Mouse (Mus musculus) forebrain, embryonic 13.5 days (tissue): Measurements from ENCODE around the gene Ttc9c. TPM values are rescaled to one million over a fixed set of nuclear protein-coding genes. Genes with fewer than 3 reads are reported as not detected.

Source experiments
- ATAC-seq: fragments of 200-750 bp; cut with Nextera tagmentation; 2 replicates; pipeline ENCODE4 v1.8.0; 2017
- H3K27ac ChIP-seq: fragments of 300-500 bp; sonication (generic); 2 replicates; pipeline ENCODE4 v1.5.1; 2015; ENCODE audit warnings: inconsistent platforms, mild to moderate bottlenecking, moderate library complexity
- H3K27me3 ChIP-seq: fragments of 300-500 bp; sonication (generic); 2 replicates; pipeline ENCODE4 v1.6.1; 2015; ENCODE audit warnings: mild to moderate bottlenecking, inconsistent platforms
- H3K36me3 ChIP-seq: fragments of 300-500 bp; sonication (generic); 2 replicates; pipeline ENCODE4 v1.6.1; 2015; ENCODE audit warnings: mild to moderate bottlenecking, inconsistent platforms; ENCODE audit not compliant: poor library complexity, severe bottlenecking
- H3K4me1 ChIP-seq: fragments of 300-500 bp; sonication (generic); 2 replicates; pipeline ENCODE4 v1.6.1; 2015; ENCODE audit warnings: inconsistent platforms
- H3K4me2 ChIP-seq: fragments of 300-500 bp; sonication (generic); 2 replicates; pipeline ENCODE4 v1.6.1; 2015; ENCODE audit warnings: inconsistent platforms, mild to moderate bottlenecking, moderate library complexity
- H3K4me3 ChIP-seq: fragments of 300-500 bp; sonication (generic); 2 replicates; pipeline ENCODE4 v1.5.1; 2015; ENCODE audit warnings: mild to moderate bottlenecking, inconsistent platforms
- H3K9ac ChIP-seq: fragments of 300-500 bp; sonication (generic); 2 replicates; pipeline ENCODE4 v1.6.1; 2015; ENCODE audit warnings: mild to moderate bottlenecking, inconsistent platforms
- H3K9me3 ChIP-seq: fragments of 300-500 bp; sonication (generic); replicated peaks from 2 replicates; pipeline ENCODE4 v1.6.1; 2016; ENCODE audit warnings: inconsistent platforms
- whole genome bisulfite sequencing: fragments of 180-500 bp; shearing (Covaris S2); methylation state at CpG from one replicate; pipeline ENCODE4 v1.1.7; 2015; 5-methylcytosine and 5-hydroxymethylcytosine counted together
- polyA plus RNA-seq: library from polyadenylated mRNA; unstranded; fragments of >200 nt; fragmentation: Nextera tagmentation; extraction: Ambion mirVana; gene quantifications from 2 replicates; pipeline ENCODE4 v1.2.1, GENCODE M21; 2015

The Ttc9c gene
- 86.1 and 89.1 TPM in 2 replicates for polyA plus RNA-seq

GRCm38 (mm10) chr19:8818801-8819595 is at the start of gene Ttc9c:
Gene Ttc9c (minus strand): TSS chr19:8819333.
- peak within 1 kb of the TSS; percentile 99 for H3K9ac ChIP-seq
- H3K4me1 ChIP-seq = peaks cover 58% of the 10 kb centered on the region
- H3K4me2 ChIP-seq = peak within 1 kb of the TSS; percentile 92
- H3K27me3 ChIP-seq = no peaks in the 10 kb centered on the region
- WGBS = under 1% methylated on average over 33 of the region's 33 CpGs
- H3K36me3 ChIP-seq = peaks cover 42% of the 10 kb centered on the region
- peak; percentile 94 for ATAC-seq
- H3K9me3 ChIP-seq = no peaks in the 10 kb centered on the region
- H3K4me3 ChIP-seq = peak within 1 kb of the TSS; percentile 100
- H3K27ac ChIP-seq = peak within 1 kb of the TSS; percentile 99

GRCm38 (mm10) chr19:8864265-8864664 is 45.1 kb upstream of the Ttc9c start:
- 84% methylated on average over 6 of the region's 6 CpGs for WGBS
- H3K9me3 ChIP-seq = no peaks in the 10 kb centered on the region
- H3K4me1 ChIP-seq = no peaks in the 10 kb centered on the region
- H3K36me3 ChIP-seq = no peaks in the 10 kb centered on the region
- no peak overlapping the region for H3K4me3 ChIP-seq
- no peak overlapping the region for H3K27ac ChIP-seq
- ATAC-seq = no peak
- H3K9ac ChIP-seq = no peak overlapping the region
- no peak overlapping the region for H3K4me2 ChIP-seq
- H3K27me3 ChIP-seq = no peaks in the 10 kb centered on the region

GRCm38 (mm10) chr19:8859018-8859417 is 39.9 kb upstream of the Ttc9c start:
- Histone ChIP-seq H3K27ac (no peak overlapping the region), H3K27me3 (no peaks in the 10 kb centered on the region), H3K4me1 (no peaks in the 10 kb centered on the region), H3K36me3 (no peaks in the 10 kb centered on the region), H3K4me2 (no peak overlapping the region), H3K4me3 (no peak overlapping the region), H3K9me3 (no peaks in the 10 kb centered on the region), H3K9ac (no peak overlapping the region)
- 10% methylated on average over 1 of the region's 1 CpGs for WGBS
- ATAC-seq = no peak

- no peak for ATAC-seq
Observed at GRCm38 (mm10) chr19:8857689-8858088, 38.6 kb upstream of the Ttc9c start.

GRCm38 (mm10) chr19:8853117-8853516 is 34.0 kb upstream of the Ttc9c start:
- Histone ChIP-seq H3K9me3 (no peaks in the 10 kb centered on the region), H3K4me1 (0 out of 2 replicates have a peak, but pooled peaks cover 3% of the 10 kb centered on the region), H3K4me2 (no peak overlapping the region), H3K4me3 (no peak overlapping the region), H3K27ac (no peak overlapping the region), H3K9ac (no peak overlapping the region), H3K27me3 (no peaks in the 10 kb centered on the region), H3K36me3 (peaks cover 9% of the 10 kb centered on the region)
- 87% methylated on average over 3 of the region's 3 CpGs for WGBS
- no peak for ATAC-seq

More at GRCm38 (mm10) chr19:8857689-8858088, 38.6 kb upstream of the Ttc9c start:
- no peak overlapping the region for H3K4me2 ChIP-seq
- H3K27me3 ChIP-seq = no peaks in the 10 kb centered on the region
- 42% methylated on average over 4 of the region's 4 CpGs for WGBS
- no peaks in the 10 kb centered on the region for H3K4me1 ChIP-seq
- no peaks in the 10 kb centered on the region for H3K9me3 ChIP-seq
- no peaks in the 10 kb centered on the region for H3K36me3 ChIP-seq
- no peak overlapping the region for H3K4me3 ChIP-seq
- no peak overlapping the region for H3K27ac ChIP-seq
- no peak overlapping the region for H3K9ac ChIP-seq

- H3K9ac ChIP-seq = no peak overlapping the region
- no peak overlapping the region for H3K27ac ChIP-seq
- no peak overlapping the region for H3K4me3 ChIP-seq
- no peaks in the 10 kb centered on the region for H3K27me3 ChIP-seq
- H3K4me2 ChIP-seq = no peak overlapping the region
- H3K36me3 ChIP-seq = peaks cover 16% of the 10 kb centered on the region
- H3K4me1 ChIP-seq = 0 out of 2 replicates have a peak, but pooled peaks cover 3% of the 10 kb centered on the region
- no peaks in the 10 kb centered on the region for H3K9me3 ChIP-seq
- no peak for ATAC-seq
- 67% methylated on average over 10 of the region's 10 CpGs for WGBS
Observed at GRCm38 (mm10) chr19:8852236-8852928, 33.2 kb upstream of the Ttc9c start.

- Histone ChIP-seq H3K27me3 (no peaks in the 10 kb centered on the region), H3K4me1 (0 out of 2 replicates have a peak, but pooled peaks cover 3% of the 10 kb centered on the region), H3K4me2 (no peak overlapping the region), H3K27ac (no peak overlapping the region), H3K9ac (no peak overlapping the region), H3K36me3 (peaks cover 24% of the 10 kb centered on the region), H3K4me3 (no peak overlapping the region), H3K9me3 (no peaks in the 10 kb centered on the region)
- ATAC-seq = no peak
- 47% methylated on average over 7 of the region's 7 CpGs for WGBS
Observed at GRCm38 (mm10) chr19:8851639-8852038, 32.5 kb upstream of the Ttc9c start.

GRCm38 (mm10) chr19:8850402-8850901 is 31.3 kb upstream of the Ttc9c start, which contains the start of gene Lrrn4cl:
Gene Lrrn4cl (plus strand): TSS chr19:8850768.
- peak within 1 kb of the TSS; percentile 8; the same call in 1 of the 2 replicates for H3K9ac ChIP-seq
- no peaks in the 10 kb centered on the region for H3K27me3 ChIP-seq
- no peak within 1 kb of the TSS for H3K4me3 ChIP-seq
- H3K27ac ChIP-seq = no peak within 1 kb of the TSS
- no peak within 1 kb of the TSS for H3K4me2 ChIP-seq
- 0 out of 2 replicates have a peak, but pooled peaks cover 3% of the 10 kb centered on the region for H3K4me1 ChIP-seq
- 36% methylated on average over 7 of the region's 7 CpGs for WGBS
- H3K36me3 ChIP-seq = peaks cover 35% of the 10 kb centered on the region
- no peaks in the 10 kb centered on the region for H3K9me3 ChIP-seq
- ATAC-seq = no peak

- WGBS = 70% methylated on average over 5 of the region's 5 CpGs
- ATAC-seq = no peak
- no peaks in the 10 kb centered on the region for H3K9me3 ChIP-seq
Observed at GRCm38 (mm10) chr19:8848356-8848755, 29.2 kb upstream of the Ttc9c start.

GRCm38 (mm10) chr19:8844371-8845129 is 25.4 kb upstream of the Ttc9c start:
- Histone ChIP-seq H3K4me1 (peaks cover 17% of the 10 kb centered on the region), H3K9me3 (no peaks in the 10 kb centered on the region), H3K36me3 (peaks cover 50% of the 10 kb centered on the region), H3K27ac (no peak overlapping the region), H3K9ac (no peak overlapping the region), H3K4me2 (no peak overlapping the region), H3K4me3 (no peak overlapping the region), H3K27me3 (no peaks in the 10 kb centered on the region)
- no peak for ATAC-seq
- WGBS = 69% methylated on average over 5 of the region's 5 CpGs

More at GRCm38 (mm10) chr19:8848356-8848755, 29.2 kb upstream of the Ttc9c start:
- Histone ChIP-seq H3K27ac (no peak overlapping the region), H3K27me3 (no peaks in the 10 kb centered on the region), H3K9ac (no peak overlapping the region), H3K4me2 (no peak overlapping the region), H3K36me3 (peaks cover 40% of the 10 kb centered on the region), H3K4me3 (no peak overlapping the region), H3K4me1 (0 out of 2 replicates have a peak, but pooled peaks cover 3% of the 10 kb centered on the region)

GRCm38 (mm10) chr19:8842961-8843360 is 23.8 kb upstream of the Ttc9c start:
- no peaks in the 10 kb centered on the region for H3K27me3 ChIP-seq
- H3K27ac ChIP-seq = no peak overlapping the region
- peaks cover 27% of the 10 kb centered on the region for H3K4me1 ChIP-seq
- ATAC-seq = no peak
- no peak overlapping the region for H3K4me3 ChIP-seq
- peaks cover 40% of the 10 kb centered on the region for H3K36me3 ChIP-seq
- H3K9ac ChIP-seq = peak overlapping the region; percentile 46; the same call in 1 of the 2 replicates
- H3K4me2 ChIP-seq = no peak overlapping the region
- H3K9me3 ChIP-seq = no peaks in the 10 kb centered on the region
- WGBS = 83% methylated on average over 6 of the region's 6 CpGs
